Mouse (Mus musculus) midbrain, embryonic 10.5 days (tissue): ENCODE results near the gene Rbfox1. TPM values are rescaled to one million over a fixed set of nuclear protein-coding genes. Genes with fewer than 3 reads are reported as not detected.

Experiments
- DNase-seq: peaks from one replicate; pipeline ENCODE4 v3.0.0-alpha.2; 2017; ENCODE audit warnings: low spot score
- H3K27ac ChIP-seq: fragments of 300-500 bp; sonication (generic); replicated peaks from 2 replicates; pipeline ENCODE4 v1.5.1; 2016; ENCODE audit warnings: mild to moderate bottlenecking
- H3K27me3 ChIP-seq: fragments of 300-500 bp; sonication (generic); 2 replicates; pipeline ENCODE4 v1.6.1; 2016; ENCODE audit warnings: low read depth, mild to moderate bottlenecking; ENCODE audit not compliant: poor library complexity, severe bottlenecking
- H3K36me3 ChIP-seq: fragments of 300-500 bp; sonication (generic); 2 replicates; pipeline ENCODE4 v1.6.1; 2016; ENCODE audit warnings: mild to moderate bottlenecking, moderate library complexity
- H3K4me1 ChIP-seq: fragments of 300-500 bp; sonication (generic); 2 replicates; pipeline ENCODE4 v1.6.1; 2016
- H3K4me3 ChIP-seq: fragments of 300-500 bp; sonication (generic); 2 replicates; pipeline ENCODE4 v1.5.1; 2016; ENCODE audit warnings: mild to moderate bottlenecking, moderate library complexity
- H3K9me3 ChIP-seq: fragments of 300-500 bp; sonication (generic); replicated peaks from 2 replicates; pipeline ENCODE4 v1.6.1; 2016; ENCODE audit warnings: mild to moderate bottlenecking
- WGBS: fragments of 180-500 bp; shearing (Covaris S2); methylation state at CpG from one replicate; pipeline ENCODE4 v1.1.7; 2016; 5-methylcytosine and 5-hydroxymethylcytosine counted together
- polyA plus RNA-seq: library from polyadenylated mRNA; unstranded; fragments of >200 nt; fragmentation: Nextera tagmentation; extraction: Ambion mirVana; gene quantifications from 2 replicates; pipeline ENCODE4 v1.2.1, GENCODE M21; 2016

Gene Rbfox1
- 2.5 and 5.9 TPM in 2 replicates for polyA plus RNA-seq

DNA sequence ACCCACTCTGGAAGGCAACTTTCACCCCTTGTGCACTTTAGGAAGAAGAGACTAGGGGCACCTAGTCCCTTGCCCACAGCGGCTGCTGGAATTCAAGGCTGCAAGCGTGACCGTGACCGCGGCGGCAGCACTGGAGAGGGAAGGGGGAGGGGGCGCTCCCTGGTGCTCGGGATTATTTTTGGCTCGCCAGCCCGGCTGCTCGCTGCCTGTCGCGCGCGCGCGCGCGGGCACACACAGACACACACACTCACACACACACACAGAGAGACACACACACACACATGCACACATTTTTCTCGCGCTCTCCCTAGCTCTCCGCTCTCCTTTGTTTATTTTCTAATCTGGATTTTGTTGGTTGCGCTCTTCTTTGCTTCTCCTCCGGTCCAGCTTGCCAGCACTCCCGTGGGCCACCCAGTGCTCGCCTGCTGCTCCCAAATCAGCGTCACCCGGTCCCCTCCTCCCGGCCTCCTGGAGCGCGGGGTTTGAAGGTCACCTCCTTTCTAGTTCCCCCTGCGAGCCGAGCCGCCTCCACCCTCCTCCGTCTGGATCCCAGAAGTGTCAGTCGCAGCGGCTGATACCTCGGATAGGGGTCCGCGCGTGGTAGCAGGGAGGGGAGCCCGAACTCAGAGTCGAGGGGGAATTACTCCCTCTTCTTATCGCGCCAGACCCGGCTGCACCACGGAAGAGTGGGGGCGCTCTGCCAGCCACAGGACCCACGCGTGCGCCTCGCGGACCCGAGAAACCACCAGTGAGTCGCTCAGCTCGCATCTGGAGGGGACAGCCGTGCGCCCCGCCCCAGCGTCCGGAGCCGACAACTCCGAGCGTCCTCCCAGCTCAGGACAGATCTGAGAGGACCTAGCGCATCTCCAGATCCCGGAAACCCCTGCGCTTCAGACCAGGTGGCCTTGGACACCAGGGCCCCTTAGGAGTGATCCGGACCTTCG lies at the start of gene Rbfox1:
TSS of gene Rbfox1 (plus strand) at position 610 of the 944 bp plus-strand sequence.
- H3K27me3 ChIP-seq, result peaks cover 43% of the 10 kb centered on the region
- under 1% methylated on average over 68 of the region's 69 CpGs for WGBS
- DNase-seq, result peak; percentile 42
- H3K36me3 ChIP-seq, result no peaks in the 10 kb centered on the region
- H3K27ac ChIP-seq, result peak within 1 kb of the TSS; percentile 33; the same call in 1 of the 2 replicates
- peak within 1 kb of the TSS; percentile 61 for H3K4me3 ChIP-seq
- H3K4me1 ChIP-seq, result peaks cover 14% of the 10 kb centered on the region
- H3K9me3 ChIP-seq, result no peaks in the 10 kb centered on the region

DNA sequence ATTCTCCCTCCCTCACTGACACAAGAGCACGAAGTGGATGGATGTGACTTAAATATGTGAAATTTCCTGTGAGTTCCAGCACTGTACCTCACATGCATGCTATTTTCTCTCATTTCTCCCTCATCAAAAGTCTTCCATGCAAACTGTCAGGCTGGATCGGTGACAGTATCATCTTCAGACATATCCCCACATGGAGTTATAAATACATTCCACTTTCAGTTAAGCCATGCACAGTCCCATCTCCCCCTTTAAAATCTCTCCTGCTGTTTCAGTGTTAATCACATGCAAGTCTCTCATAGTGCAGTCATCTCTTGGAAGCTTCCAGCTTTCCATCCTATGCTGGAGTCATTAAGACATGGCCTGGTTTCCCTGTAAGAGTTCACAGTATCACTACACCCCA lies 48.4 kb upstream of the Rbfox1 start:
- Histone ChIP-seq H3K27me3 (no peaks in the 10 kb centered on the region), H3K4me1 (no peaks in the 10 kb centered on the region), H3K36me3 (no peaks in the 10 kb centered on the region), H3K4me3 (no peak overlapping the region), H3K9me3 (no peaks in the 10 kb centered on the region), H3K27ac (no peak overlapping the region)
- no peak for DNase-seq
- 87% methylated on average over 2 of the region's 2 CpGs for WGBS

GRCm38 (mm10) chr16:5841167-5841566 lies 44.0 kb upstream of the Rbfox1 start:
- H3K9me3 ChIP-seq, result no peaks in the 10 kb centered on the region
- no peaks in the 10 kb centered on the region for H3K27me3 ChIP-seq
- H3K27ac ChIP-seq, result no peak overlapping the region
- H3K4me1 ChIP-seq, result no peaks in the 10 kb centered on the region
- no peak for DNase-seq
- H3K36me3 ChIP-seq, result no peaks in the 10 kb centered on the region
- 90% methylated on average over 5 of the region's 5 CpGs for WGBS
- no peak overlapping the region for H3K4me3 ChIP-seq

DNA sequence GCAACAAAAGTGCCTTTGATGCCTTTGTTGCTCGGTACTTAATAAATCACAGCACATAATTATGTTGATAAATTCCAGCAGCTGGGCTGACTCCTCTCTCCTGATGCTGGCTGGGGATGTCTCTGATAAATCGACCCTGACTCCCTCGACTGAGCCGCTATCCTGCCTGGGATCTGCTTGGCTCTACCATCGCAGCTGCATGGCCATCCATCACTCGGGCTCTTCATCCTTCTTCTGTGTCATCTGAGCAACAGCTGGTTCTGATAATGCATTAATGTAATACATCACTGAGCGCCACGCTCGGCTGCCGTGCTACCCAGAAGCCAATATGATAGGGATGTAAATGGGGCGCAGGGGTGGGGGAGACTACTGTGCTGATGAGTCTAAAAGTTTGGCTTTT lies 39.5 kb upstream of the Rbfox1 start:
- 87% methylated on average over 11 of the region's 11 CpGs for WGBS
- DNase-seq, result no peak
- Histone ChIP-seq H3K4me3 (no peak overlapping the region), H3K4me1 (peaks cover 11% of the 10 kb centered on the region), H3K9me3 (no peaks in the 10 kb centered on the region), H3K27me3 (no peaks in the 10 kb centered on the region), H3K36me3 (no peaks in the 10 kb centered on the region), H3K27ac (no peak overlapping the region)

- WGBS, result 59% methylated on average over 2 of the region's 2 CpGs
- Histone ChIP-seq H3K27ac (no peak overlapping the region), H3K36me3 (no peaks in the 10 kb centered on the region), H3K27me3 (no peaks in the 10 kb centered on the region), H3K4me1 (peaks cover 15% of the 10 kb centered on the region), H3K9me3 (no peaks in the 10 kb centered on the region), H3K4me3 (no peak overlapping the region)
- no peak for DNase-seq
Observed at GRCm38 (mm10) chr16:5853055-5853454, 32.1 kb upstream of the Rbfox1 start.

- no peak for DNase-seq
- H3K36me3 ChIP-seq, result no peaks in the 10 kb centered on the region
Observed at GRCm38 (mm10) chr16:5864350-5864749, 20.8 kb upstream of the Rbfox1 start.

DNA sequence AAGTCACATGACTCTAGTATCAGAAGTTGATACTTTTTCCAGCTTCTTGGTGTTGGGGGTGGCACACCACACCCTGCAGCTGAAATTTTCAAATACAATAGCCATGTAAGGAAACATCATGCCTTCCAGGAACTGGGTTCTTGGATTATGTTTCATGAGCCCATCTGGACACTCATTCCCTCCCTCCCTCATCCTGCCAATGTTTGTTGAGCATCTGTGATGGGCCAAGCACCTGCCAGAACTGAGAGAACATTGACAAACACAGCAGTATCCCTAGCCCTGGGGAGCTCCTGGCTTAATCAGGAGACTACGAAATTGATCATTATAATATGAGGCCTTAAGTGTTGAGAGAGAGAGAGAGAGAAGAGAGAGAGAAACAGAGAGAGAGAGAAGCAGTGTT lies 18.2 kb upstream of the Rbfox1 start:
- H3K27me3 ChIP-seq, result no peaks in the 10 kb centered on the region
- no peak overlapping the region for H3K27ac ChIP-seq
- H3K4me1 ChIP-seq, result no peaks in the 10 kb centered on the region
- H3K4me3 ChIP-seq, result no peak overlapping the region
- WGBS, result 89% methylated on average over 1 of the region's 1 CpGs
- H3K36me3 ChIP-seq, result no peaks in the 10 kb centered on the region
- DNase-seq, result no peak
- H3K9me3 ChIP-seq, result no peaks in the 10 kb centered on the region

More at GRCm38 (mm10) chr16:5864350-5864749, 20.8 kb upstream of the Rbfox1 start:
- no peak overlapping the region for H3K4me3 ChIP-seq
- no peaks in the 10 kb centered on the region for H3K9me3 ChIP-seq
- H3K4me1 ChIP-seq, result no peaks in the 10 kb centered on the region
- H3K27ac ChIP-seq, result no peak overlapping the region
- H3K27me3 ChIP-seq, result no peaks in the 10 kb centered on the region
- WGBS, result 91% methylated on average over 4 of the region's 4 CpGs

DNA sequence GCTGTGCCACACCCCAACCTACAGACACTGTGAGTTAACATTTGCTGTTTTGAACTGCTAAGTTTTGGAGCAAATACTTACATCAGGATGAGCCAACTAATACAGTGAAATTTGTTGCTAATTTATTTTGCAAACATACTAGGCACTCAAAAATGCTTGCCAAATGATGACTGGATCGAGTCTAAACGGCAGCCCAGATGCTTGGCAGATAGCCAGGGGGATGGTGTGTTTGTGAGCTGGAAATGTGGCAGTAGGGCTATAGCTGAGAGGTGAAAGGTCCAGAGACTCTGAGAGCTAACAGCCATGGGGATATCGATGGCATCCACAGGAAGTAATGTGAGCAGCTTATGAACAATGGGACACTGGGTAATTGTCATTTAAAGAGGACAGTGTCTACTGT lies 14.8 kb upstream of the Rbfox1 start:
- Histone ChIP-seq H3K27me3 (no peaks in the 10 kb centered on the region), H3K4me1 (no peaks in the 10 kb centered on the region), H3K9me3 (no peaks in the 10 kb centered on the region), H3K36me3 (no peaks in the 10 kb centered on the region), H3K4me3 (no peak overlapping the region), H3K27ac (no peak overlapping the region)
- DNase-seq, result no peak
- WGBS, result 78% methylated on average over 3 of the region's 3 CpGs

- Histone ChIP-seq H3K27me3 (peaks cover 41% of the 10 kb centered on the region), H3K36me3 (no peaks in the 10 kb centered on the region), H3K4me3 (no peak overlapping the region), H3K9me3 (no peaks in the 10 kb centered on the region), H3K27ac (no peak overlapping the region), H3K4me1 (peaks cover 14% of the 10 kb centered on the region)
- DNase-seq, result peak; percentile 77
- under 1% methylated on average over 4 of the region's 4 CpGs for WGBS
Observed at GRCm38 (mm10) chr16:5881820-5882219, 3.3 kb upstream of the Rbfox1 start.

DNA sequence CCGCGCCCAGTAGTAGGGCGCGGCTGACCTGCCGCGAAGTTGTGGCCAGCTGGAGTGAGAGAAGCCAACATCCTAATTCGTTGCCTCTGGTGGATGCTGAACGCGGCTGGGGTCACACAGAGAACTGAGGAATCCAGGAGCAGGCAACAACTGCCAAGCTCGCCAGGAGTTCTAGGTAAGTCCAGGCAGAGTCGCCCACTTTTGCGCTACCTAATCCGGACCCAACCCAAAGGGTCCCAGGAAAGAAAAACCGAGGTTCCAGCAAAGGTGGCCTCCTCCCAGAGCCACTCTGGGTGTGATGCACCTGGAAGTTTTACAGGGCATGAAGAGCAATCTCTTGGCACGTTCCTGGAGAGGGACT lies 515 bp downstream of the Rbfox1 start:
- DNase-seq, result peak; percentile 14
- WGBS, result 4% methylated on average over 15 of the region's 15 CpGs
- peaks cover 43% of the 10 kb centered on the region for H3K27me3 ChIP-seq
- H3K4me3 ChIP-seq, result peak overlapping the region; percentile 61
- H3K4me1 ChIP-seq, result peaks cover 14% of the 10 kb centered on the region
- no peak overlapping the region for H3K27ac ChIP-seq
- no peaks in the 10 kb centered on the region for H3K36me3 ChIP-seq
- H3K9me3 ChIP-seq, result no peaks in the 10 kb centered on the region

GRCm38 (mm10) chr16:5895564-5895963 lies 10.4 kb downstream of the Rbfox1 start:
- no peaks in the 10 kb centered on the region for H3K9me3 ChIP-seq
- no peak overlapping the region for H3K4me3 ChIP-seq
- H3K27ac ChIP-seq, result no peak overlapping the region
- no peaks in the 10 kb centered on the region for H3K27me3 ChIP-seq
- H3K36me3 ChIP-seq, result no peaks in the 10 kb centered on the region
- H3K4me1 ChIP-seq, result no peaks in the 10 kb centered on the region
- DNase-seq, result no peak
- 85% methylated on average over 7 of the region's 7 CpGs for WGBS

DNA sequence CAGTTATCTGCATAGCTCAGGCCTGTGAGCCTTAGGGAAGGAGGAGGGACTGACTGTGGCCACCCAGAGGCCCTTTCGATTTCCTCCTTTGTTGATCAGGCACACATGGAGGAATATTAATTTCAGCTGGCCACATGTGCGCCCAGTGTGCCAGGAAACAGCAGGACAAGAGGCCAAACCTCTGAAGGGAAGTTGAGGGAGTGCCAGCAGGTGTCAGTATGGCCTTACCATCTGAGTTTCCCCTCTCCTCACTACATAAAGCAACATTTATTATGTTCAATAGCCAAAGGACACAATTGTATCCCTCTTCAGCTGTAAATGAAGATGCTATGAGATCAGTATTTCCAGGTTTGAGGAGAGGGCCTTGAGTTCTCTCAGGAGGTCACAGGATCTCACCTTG lies 13.2 kb downstream of the Rbfox1 start:
- no peak overlapping the region for H3K27ac ChIP-seq
- H3K9me3 ChIP-seq, result no peaks in the 10 kb centered on the region
- no peaks in the 10 kb centered on the region for H3K36me3 ChIP-seq
- H3K4me1 ChIP-seq, result no peaks in the 10 kb centered on the region
- H3K27me3 ChIP-seq, result no peaks in the 10 kb centered on the region
- 63% methylated on average over 2 of the region's 2 CpGs for WGBS
- H3K4me3 ChIP-seq, result no peak overlapping the region
- DNase-seq, result no peak

- H3K9me3 ChIP-seq, result no peaks in the 10 kb centered on the region
- H3K27ac ChIP-seq, result no peak overlapping the region
- 88% methylated on average over 5 of the region's 5 CpGs for WGBS
- no peaks in the 10 kb centered on the region for H3K27me3 ChIP-seq
- peaks cover 6% of the 10 kb centered on the region for H3K4me1 ChIP-seq
- H3K36me3 ChIP-seq, result no peaks in the 10 kb centered on the region
- DNase-seq, result no peak
- H3K4me3 ChIP-seq, result no peak overlapping the region
Observed at GRCm38 (mm10) chr16:5910742-5911141, 25.6 kb downstream of the Rbfox1 start.
